Mouse (Mus musculus) testis, adult 10 weeks (tissue): ENCODE data around the gene Rars. TPM values are rescaled to one million over a fixed set of nuclear protein-coding genes. Genes with fewer than 3 reads are reported as not detected.

Source experiments
- polyA plus RNA-seq: library from polyadenylated mRNA; stranded (reverse); fragments of 350-450 nt; fragmentation: Illumina TruSeq; extraction: RNeasy Lipid Tissue Mini Kit (QIAGEN cat#74804); gene quantifications from one replicate; pipeline ENCODE4 v1.2.3, GENCODE M21; 2014; ENCODE audit warnings: low read depth, low replicate concordance

The Rars gene
- polyA plus RNA-seq: 57.8 TPM

DNA sequence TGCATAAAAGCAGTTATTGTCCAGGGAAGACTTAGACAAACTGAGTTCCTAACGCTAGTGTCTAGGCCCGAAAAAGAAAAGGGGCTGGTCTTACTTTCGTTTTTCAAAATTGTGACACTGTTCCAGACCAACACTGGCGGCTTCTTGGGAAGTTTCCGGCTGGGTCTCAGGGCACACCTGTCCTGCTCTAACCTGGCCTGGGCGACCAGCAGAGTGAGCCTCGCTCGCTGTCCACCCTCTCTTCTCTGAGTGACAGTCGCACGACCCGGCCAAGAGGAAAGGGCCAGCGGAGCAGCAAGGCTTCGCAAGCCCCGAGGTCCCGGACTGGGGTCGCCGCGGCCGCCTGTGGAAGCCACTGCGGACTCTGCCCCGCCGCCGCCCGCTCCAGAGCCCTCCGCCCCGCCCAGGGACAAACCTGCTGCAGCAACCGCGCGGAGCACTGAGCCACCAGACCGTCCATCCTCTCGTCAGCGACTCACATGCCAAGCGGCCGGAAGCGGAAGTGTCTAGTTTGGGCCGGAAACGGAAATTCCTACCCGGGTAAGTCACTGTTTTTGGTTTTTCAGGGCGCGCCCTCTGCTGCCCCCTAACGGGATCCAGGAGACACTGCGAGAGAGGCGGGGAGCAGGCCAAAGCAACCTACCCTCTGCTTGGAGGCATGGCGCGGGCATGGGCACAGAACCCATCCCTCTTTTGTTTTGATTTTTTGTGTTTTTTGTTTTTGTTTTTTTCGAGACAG lies at the start of gene Rars:
Gene Rars (minus strand): TSS at position 485 of the 739 bp plus-strand sequence.

DNA sequence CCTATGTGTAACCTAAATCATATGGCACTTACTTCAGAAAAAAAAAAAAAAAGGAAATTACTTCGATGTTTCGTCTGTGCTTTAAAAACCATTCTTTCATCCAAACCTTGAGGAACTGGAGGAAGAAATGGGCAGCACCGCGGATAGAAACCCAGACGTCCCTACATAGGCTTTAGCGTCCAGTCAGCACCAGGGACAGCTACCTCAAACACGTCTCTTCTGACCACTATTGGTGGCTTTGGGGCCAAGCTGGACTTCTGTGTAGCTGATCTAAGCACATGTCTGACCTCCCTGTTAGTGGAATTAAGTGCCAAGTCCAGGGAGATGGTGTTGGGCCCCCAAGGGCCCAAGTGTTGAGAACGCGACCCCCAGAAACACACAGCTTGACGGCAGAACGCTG lies 35.4 kb downstream of the Rars start, which contains the start of gene Fbll1:
Gene Fbll1 (minus strand): TSS at position 11 of the 400 bp plus-strand sequence.

DNA sequence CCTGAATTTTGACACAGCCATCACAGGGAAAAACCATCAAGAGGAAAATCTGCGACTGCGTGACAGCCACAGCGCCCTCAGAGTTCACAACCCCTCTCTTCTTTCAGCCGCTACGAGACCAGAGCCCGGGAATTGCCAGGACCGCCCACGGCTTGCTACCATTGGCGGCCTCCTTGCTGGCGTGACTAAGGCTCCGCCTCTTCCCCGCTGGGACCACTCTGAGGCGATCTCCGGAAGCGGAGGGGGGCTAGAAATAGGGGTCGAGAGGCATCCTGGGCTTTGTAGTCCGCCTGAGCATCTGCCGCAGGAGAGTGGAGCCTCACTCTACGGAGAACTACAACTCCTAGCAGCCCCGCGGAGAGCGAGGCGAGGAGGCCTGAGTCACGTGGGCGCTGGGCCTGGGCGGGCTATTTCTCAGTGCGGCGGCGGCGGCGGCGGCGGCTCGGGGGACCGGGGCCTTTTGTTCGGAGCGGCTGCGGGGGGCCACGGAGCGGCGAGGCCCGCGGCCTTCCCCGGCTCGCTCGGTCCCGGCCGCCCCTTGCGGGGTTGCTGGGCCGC lies 65.0 kb downstream of the Rars start, which contains the start of gene Pank3:
Gene Pank3 (plus strand): TSS at position 297 of the 558 bp plus-strand sequence.

Other genes with a start within 250 kb of the Rars start
- gene Pank3, start 65.0 kb downstream of the Rars start, polyA plus RNA-seq: 39.5 TPM
- not detected for gene Fbll1, start 35.6 kb downstream of the Rars start, polyA plus RNA-seq
- 0.34 TPM for gene Wwc1, start 146.0 kb upstream of the Rars start, polyA plus RNA-seq